Mouse (Mus musculus): ENCODE measurements around the gene Galnt3. TPM values are rescaled to one million over a fixed set of nuclear protein-coding genes. Genes with fewer than 3 reads are reported as not detected.

The Galnt3 gene
- total RNA-seq, 1 experiment from 2014 or later: 4.0 TPM

GRCm38 (mm10) chr2:66123756-66124589 lies 821 bp downstream of the Galnt3 start:
- ATAC-seq (replicated peaks; ENCODE audit: insufficient number of reproducible peaks, low FRiP score, low TSS enrichment, poor library complexity, severe bottlenecking): no peak

GRCm38 (mm10) chr2:66117686-66118085 lies 7.1 kb downstream of the Galnt3 start:
- no peak for ATAC-seq (replicated peaks; ENCODE audit: insufficient number of reproducible peaks, low FRiP score, low TSS enrichment, poor library complexity, severe bottlenecking)

GRCm38 (mm10) chr2:66107864-66108514 lies 16.8 kb downstream of the Galnt3 start:
- no peak for ATAC-seq (replicated peaks; ENCODE audit: insufficient number of reproducible peaks, low FRiP score, low TSS enrichment, poor library complexity, severe bottlenecking)

GRCm38 (mm10) chr2:66103740-66104436 lies 20.9 kb downstream of the Galnt3 start:
- ATAC-seq (replicated peaks; ENCODE audit: insufficient number of reproducible peaks, low FRiP score, low TSS enrichment, poor library complexity, severe bottlenecking): no peak

GRCm38 (mm10) chr2:66101686-66102304 lies 23.0 kb downstream of the Galnt3 start:
- no peak for ATAC-seq (replicated peaks; ENCODE audit: insufficient number of reproducible peaks, low FRiP score, low TSS enrichment, poor library complexity, severe bottlenecking)

- ATAC-seq (replicated peaks; ENCODE audit: insufficient number of reproducible peaks, low FRiP score, low TSS enrichment, poor library complexity, severe bottlenecking): no peak
Measured at GRCm38 (mm10) chr2:66100671-66101351, 24.0 kb downstream of the Galnt3 start.

- no peak for ATAC-seq (replicated peaks; ENCODE audit: insufficient number of reproducible peaks, low FRiP score, low TSS enrichment, poor library complexity, severe bottlenecking)
Measured at GRCm38 (mm10) chr2:66100239-66100638, 24.6 kb downstream of the Galnt3 start.

GRCm38 (mm10) chr2:66094622-66095181 lies 30.1 kb downstream of the Galnt3 start:
- no peak for ATAC-seq (replicated peaks; ENCODE audit: insufficient number of reproducible peaks, low FRiP score, low TSS enrichment, poor library complexity, severe bottlenecking)

- no peak for ATAC-seq (replicated peaks; ENCODE audit: insufficient number of reproducible peaks, low FRiP score, low TSS enrichment, poor library complexity, severe bottlenecking)
Measured at GRCm38 (mm10) chr2:66091296-66091695, 33.5 kb downstream of the Galnt3 start.

GRCm38 (mm10) chr2:66081876-66082275 lies 42.9 kb downstream of the Galnt3 start:
- no peak for ATAC-seq (replicated peaks; ENCODE audit: insufficient number of reproducible peaks, low FRiP score, low TSS enrichment, poor library complexity, severe bottlenecking)

- no peak for ATAC-seq (replicated peaks; ENCODE audit: insufficient number of reproducible peaks, low FRiP score, low TSS enrichment, poor library complexity, severe bottlenecking)
Measured at GRCm38 (mm10) chr2:66080731-66081130, 44.1 kb downstream of the Galnt3 start.

- ATAC-seq (replicated peaks; ENCODE audit: insufficient number of reproducible peaks, low FRiP score, low TSS enrichment, poor library complexity, severe bottlenecking): no peak
Measured at GRCm38 (mm10) chr2:66069454-66069853, 55.3 kb downstream of the Galnt3 start.

- no peak for ATAC-seq (replicated peaks; ENCODE audit: insufficient number of reproducible peaks, low FRiP score, low TSS enrichment, poor library complexity, severe bottlenecking)
Measured at GRCm38 (mm10) chr2:66063291-66063690, 61.5 kb downstream of the Galnt3 start.

- ATAC-seq (replicated peaks; ENCODE audit: insufficient number of reproducible peaks, low FRiP score, low TSS enrichment, poor library complexity, severe bottlenecking): no peak
Measured at GRCm38 (mm10) chr2:66044405-66045089, 80.2 kb downstream of the Galnt3 start.

- no peak for ATAC-seq (replicated peaks; ENCODE audit: insufficient number of reproducible peaks, low FRiP score, low TSS enrichment, poor library complexity, severe bottlenecking)
Measured at GRCm38 (mm10) chr2:66043441-66044404, 81.1 kb downstream of the Galnt3 start.

- no peak for ATAC-seq (replicated peaks; ENCODE audit: insufficient number of reproducible peaks, low FRiP score, low TSS enrichment, poor library complexity, severe bottlenecking)
Measured at GRCm38 (mm10) chr2:66041917-66042419, 82.8 kb downstream of the Galnt3 start.

Measured in monocyte, adult 5-6 weeks (primary cell).